Mouse (Mus musculus) heart, postnatal 10 days (tissue): ENCODE measurements around the gene Ralgps1. TPM values are rescaled to one million over a fixed set of nuclear protein-coding genes. Genes with fewer than 3 reads are reported as not detected.

Experiments
- DNase-seq, 2 experiments: peaks; one replicate each; pipeline ENCODE4 v3.0.0; 2021
- intact Hi-C: fragments of 180-260 bp; cut with DNase I; formaldehyde crosslinking; loops from one replicate; pipeline ENCODE4 v1.15.1; 2025
- total RNA-seq, 2 experiments: library from RNA; stranded (reverse); gene quantifications; 2 replicates each; pipeline ENCODE4 v1.2.3; 2021

Ralgps1 gene
- total RNA-seq, 2 experiments from 2014 or later = 6.7 to 9.0 TPM

DNA sequence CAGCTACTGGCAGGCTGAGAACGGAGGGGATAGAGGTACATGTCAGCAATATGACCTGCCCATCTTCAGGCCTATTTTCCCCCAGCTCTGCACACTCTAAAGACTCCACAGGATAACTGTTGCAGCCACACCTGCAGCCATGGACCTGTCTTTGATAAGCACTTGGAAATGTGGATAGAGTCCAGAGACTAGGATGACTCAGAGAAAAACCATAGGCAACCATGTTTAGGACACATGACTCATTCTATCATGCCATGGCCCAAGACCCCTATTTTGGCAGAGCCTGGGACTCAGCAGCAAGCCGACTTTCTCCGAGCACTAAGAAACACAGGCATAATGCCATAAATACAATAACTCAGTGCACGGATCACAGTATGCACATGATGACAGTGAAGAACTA lies 6.6 kb downstream of the Ralgps1 start:
- no peak for DNase-seq
- intact Hi-C loops = loop anchor here (10.0 kb wide), 1 partner anchor 1600 kb away; no protein-coding TSS in a partner anchor

DNA sequence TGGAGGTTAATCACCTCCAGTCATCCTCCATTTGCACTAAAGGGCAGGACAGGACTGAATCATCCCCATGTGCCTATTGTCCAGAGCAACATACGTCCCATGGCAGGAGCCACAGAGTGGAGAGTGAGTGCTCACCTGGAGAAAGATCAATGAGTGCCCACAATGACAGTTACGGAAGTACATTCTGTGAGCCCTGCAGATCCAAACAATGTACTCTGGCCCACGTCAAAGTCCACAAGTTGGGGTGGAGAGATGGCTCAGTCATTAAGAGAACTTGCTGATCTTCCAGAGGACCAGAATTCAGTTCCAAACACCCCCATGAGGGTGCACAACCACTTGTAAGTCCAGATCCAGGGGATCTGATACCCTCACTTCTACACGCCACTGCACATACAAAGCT lies 7.4 kb downstream of the Ralgps1 start:
- intact Hi-C loops = loop anchor here (10.0 kb wide), 1 partner anchor 1599 kb away; no protein-coding TSS in a partner anchor
- no peak for DNase-seq

DNA sequence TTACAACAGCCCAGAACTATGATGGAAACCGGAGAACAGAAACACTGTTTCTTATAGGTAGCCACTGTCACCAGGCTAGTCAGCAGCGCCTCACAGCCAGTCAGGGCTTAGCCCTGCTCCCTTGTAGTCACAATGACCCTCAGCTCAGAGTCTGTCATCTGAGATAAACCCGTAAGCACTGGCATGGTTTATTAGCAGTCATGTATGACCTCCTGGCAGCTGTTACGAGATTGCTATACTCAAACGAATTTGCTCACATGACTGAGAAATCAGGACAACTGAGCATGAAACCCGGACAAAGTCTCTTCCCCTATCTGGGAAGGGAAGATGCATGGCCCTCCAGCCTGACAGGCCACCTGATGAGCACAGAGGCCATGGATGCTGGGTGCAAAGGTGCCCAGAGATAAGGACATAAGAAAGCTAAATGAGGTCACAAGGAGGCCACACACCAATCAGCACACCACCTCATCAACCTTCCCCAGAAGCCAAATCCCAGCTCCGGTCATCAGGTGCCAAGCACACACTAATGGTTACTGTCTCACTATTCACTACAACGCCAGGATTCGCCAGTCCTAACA lies 10.1 kb downstream of the Ralgps1 start:
- intact Hi-C loops = loop anchor here (10.0 kb wide), 1 partner anchor 1596 kb away; no protein-coding TSS in a partner anchor
- no peak for DNase-seq

DNA sequence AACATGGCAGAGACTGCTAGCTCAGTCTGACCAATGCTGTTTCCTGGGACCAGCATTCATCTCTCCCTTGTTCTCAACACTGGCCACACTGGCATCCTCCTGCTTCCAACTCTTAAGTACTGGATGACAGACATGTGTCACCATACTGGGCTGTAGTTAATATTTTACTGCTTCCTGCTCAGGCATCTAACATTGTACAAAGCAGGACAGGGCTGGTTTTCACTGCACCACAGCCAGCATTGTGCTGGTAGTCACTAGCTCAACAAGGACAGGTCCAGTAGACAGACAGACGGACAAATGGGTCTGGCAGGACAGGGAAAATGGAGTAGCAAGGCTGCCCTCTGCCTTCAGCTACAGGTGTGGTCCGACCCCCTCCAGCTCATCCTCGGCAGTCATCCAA lies 10.7 kb downstream of the Ralgps1 start:
- intact Hi-C loops = loop anchor here (10.0 kb wide), 1 partner anchor 1596 kb away; no protein-coding TSS in a partner anchor
- no peak for DNase-seq

DNA sequence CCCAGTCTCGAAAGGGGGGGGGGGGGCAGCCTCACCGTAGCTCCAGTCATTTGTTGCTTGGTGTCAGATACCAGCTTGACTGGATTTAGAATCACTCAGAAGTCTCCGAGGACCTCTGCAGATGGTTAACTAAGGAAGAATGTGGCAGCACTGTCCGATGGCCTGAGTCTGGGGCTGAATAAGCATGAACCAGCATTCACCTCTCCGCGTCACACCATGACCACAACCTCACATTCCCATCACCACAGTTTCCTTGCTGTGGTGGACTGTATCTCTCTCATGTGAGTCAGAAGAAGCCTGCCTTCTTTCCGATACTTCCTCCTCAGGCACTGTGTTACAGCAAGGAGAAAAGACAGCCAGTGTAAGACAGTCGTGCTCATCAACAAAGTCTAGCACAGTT lies 12.1 kb downstream of the Ralgps1 start:
- no peak for DNase-seq
- intact Hi-C loops = no loop called here

DNA sequence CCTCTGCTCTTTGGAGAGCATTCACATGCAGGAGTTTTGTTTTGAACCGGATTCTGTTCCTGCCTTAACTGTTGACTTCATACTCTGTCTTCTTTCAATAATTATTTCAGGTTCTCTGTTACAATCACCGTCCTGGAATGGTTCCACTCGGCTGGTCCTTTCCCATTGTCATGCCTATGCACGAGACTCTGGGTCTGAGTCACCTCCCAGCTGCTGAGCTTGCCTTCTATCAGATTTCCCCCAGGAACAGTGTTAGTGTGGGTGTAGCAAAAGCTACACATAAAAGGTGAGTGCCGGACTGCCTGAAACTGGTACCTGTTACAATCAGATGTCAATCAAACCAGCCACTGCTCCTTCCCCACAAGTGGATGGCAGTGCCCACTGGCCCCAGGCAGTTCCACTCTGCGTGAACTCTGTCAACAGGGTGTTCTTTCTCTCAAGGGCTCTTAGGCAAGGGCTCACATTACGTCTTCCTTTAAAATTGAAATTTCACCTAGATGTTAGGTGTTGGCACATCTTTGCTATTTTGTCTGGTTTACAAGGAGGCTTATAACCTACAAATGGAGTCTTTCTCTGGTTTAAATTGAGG lies 13.9 kb downstream of the Ralgps1 start:
- DNase-seq = no peak
- intact Hi-C loops = no loop called here

DNA sequence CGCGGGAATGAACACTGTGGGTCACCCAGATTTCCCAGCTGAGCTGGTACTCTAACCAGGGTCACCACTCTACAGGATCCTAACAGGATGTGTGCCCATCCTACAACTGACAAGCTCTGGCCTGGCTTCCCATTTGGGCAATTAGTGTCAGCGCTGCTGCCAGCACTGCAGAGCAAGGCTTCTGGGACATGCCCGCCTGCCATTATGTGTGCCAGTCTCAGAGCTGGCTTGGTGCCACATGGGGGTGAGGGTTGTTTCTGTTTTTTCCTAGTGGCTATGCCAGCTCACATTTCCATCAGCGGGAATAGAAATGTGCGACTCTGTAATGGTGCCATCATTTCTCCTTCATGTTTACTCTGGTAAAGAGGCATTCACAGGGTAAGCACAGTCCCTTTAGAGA lies 15.7 kb downstream of the Ralgps1 start:
- peak; percentile 60 to 71 for DNase-seq
- intact Hi-C loops = no loop called here

DNA sequence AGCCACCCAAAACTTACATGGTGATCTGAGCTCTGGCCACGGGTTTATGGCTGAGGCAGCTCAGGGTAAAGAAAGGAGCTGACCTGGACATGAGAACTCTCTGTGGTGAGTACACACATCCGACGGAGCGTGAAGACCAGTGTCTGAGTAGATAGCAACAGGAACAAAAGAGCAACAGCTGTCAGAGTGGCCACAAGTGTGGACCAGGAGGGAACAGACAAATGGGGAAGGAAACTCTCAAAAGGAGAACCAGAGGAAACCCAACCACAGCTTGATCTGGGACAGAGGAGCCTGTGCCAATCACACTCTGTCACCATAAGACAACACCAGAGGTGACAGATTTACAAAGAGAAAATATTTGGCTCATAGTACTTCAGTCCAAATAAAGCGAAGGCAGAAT lies 17.9 kb downstream of the Ralgps1 start:
- no peak for DNase-seq
- intact Hi-C loops = no loop called here

DNA sequence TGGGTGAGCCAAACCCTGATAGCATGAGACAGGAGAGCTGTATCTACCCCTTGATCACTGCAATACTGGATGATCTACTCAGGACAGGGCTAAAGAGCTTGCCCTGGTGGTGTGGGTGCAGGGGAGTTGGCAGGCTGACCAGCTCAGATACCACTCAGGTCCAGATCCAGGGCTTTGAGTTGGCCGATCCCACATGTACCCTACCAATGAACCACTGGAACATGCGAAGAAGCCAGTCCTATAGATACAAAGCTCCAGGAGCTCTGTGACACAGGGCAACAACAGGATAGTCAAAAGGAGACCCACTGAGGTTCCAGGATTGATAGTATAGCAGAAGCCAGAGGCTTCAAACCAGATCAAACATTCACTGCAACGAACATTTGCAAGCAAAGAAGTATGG lies 19.8 kb downstream of the Ralgps1 start:
- intact Hi-C loops = no loop called here
- DNase-seq = no peak

DNA sequence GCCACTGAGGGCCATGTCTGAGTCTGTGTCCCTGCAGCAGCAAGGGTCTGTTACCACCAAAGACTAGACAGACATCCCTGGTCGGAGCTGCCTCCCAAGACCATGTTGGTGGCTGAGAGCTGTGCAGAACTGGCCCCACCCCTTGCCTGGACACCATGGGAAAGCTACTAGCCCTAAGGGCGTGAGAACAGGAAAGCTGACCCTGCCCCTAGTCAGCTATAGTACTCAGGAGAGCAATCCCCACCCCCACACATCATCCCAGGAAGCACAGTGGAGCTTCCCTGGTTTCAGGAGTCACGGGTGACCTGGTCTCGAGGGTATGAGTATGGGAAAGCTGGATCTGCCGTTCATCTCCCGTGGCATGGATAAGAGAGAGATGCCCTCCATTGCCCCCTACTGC lies 20.4 kb downstream of the Ralgps1 start:
- DNase-seq = no peak
- intact Hi-C loops = no loop called here

DNA sequence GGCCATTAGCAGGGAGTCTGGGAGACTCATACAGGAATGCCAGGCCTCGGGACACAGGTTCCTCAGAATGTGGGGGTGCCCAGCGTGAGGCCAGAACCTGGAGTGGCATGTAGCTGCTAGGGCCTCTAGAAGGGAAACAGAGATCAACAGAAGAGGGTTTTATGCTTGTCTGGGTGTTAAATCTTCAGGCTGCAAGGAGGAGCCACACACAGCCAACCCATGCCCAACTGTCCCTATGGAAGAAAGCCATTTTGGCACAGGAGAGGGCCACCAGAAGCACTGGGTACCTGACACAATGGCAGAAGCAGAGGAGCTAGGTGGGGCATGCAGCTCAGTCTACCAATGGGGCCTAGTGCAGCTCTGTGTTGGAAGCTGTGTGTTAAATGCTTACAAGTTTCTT lies 21.7 kb downstream of the Ralgps1 start:
- intact Hi-C loops = loop anchor here (1.0 to 5.0 kb wide), 4 partner anchors 33 to 357 kb away; no protein-coding TSS in a partner anchor
- DNase-seq = no peak

DNA sequence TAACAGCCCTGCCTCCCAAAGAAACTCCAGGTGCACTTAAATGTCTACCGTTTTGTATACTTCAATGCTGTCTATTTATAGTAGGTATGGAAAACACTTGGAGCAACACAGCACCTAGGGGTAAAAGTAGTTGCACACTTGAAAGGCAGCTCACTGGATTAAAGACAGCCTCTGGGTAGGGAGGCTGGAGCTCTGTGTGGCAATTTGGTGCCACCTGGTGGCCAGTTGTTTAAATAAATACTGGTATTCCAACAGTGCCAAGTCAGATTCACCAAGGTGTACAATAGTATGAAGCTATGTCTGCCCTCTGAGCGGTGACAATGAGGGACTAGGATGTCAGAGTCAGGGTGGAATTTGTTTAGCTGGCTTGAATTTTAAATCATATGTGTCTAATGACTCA lies 22.2 kb downstream of the Ralgps1 start:
- peak; percentile 89 to 91 for DNase-seq
- intact Hi-C loops = loop anchor here (1.0 to 5.0 kb wide), 4 partner anchors 32 to 357 kb away; no protein-coding TSS in a partner anchor

DNA sequence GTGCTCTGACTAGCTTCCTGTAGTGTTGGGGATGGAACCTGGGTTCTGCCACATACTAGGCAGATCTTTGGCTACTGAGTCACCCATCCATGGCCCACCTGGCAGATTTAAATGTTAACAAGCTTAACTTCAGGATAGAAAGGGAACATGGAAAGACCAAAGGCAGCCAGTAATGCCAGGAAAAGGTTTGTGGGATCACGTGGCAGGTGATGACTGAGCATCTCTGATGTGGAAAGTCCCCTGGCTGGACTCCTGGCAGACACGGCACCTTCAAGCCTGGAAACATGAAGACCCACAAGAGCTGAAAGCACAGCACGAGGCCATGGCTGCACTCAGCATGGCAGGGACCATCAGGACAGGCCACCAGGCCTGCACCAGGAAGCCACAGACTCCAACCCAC lies 23.0 kb downstream of the Ralgps1 start:
- DNase-seq = no peak
- intact Hi-C loops = loop anchor here (1.0 to 5.0 kb wide), 4 partner anchors 31 to 356 kb away; no protein-coding TSS in a partner anchor

DNA sequence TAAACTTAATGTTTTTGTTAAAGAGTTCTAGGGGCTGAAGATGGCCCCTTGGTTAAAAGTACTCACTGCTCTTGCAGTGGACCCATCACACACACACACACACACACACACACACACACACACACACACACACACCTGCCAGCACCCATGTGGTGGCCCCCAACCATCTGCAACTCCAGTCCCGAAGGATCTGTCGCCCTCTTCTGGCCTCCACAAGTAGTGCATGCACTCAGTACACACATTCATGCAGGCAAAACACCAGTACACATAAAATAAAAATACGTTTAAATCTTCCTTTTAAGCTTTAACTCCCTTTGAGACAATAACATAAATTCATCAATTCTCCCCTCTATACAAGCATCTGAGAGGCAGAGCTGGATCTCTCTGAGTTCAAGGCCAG lies 23.7 kb downstream of the Ralgps1 start:
- peak; percentile 61 to 82 for DNase-seq
- intact Hi-C loops = loop anchor here (1.0 to 5.0 kb wide), 4 partner anchors 31 to 355 kb away; no protein-coding TSS in a partner anchor

DNA sequence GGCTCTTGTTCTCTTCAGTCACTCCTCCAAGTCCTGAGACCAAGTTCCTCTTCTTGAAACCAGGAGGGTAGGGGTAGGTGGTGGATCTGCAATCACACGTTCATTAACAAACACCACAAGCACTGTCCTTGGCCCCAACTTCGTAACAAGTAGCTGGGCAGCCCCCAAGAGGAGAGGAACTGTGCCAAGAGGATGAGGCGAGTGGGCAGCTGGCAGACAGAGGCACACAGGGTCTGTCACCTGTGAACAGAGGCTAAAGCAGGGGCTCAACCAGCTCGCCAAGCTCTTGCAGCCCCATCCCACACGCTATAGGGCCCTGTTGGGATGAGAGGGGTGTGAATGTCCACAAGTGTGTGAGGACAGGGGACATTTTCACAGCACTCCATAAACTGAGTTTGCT lies 24.5 kb downstream of the Ralgps1 start:
- intact Hi-C loops = loop anchor here (5.0 kb wide), 1 partner anchor 354 kb away; no protein-coding TSS in a partner anchor
- no peak for DNase-seq

DNA sequence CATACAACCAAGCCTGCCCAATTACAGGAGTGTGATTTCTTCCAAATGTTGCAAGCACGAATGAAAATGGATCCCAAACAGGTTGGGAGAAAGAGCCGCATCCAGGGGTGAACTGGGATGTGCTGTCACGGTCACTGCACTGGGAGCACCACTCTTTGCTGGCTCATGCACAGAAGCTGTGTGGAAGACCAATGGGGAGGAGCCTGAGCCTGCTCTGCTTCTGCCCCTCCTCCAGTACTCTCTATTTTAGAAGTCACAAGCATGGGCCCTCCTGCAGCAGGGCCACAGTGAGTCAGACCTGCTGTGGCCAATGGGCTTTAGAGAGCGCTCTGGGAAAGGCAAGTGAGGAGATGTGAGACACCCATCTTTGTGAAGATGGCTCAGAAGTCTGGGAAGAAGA lies 25.3 kb downstream of the Ralgps1 start:
- intact Hi-C loops = loop anchor here (5.0 kb wide), 1 partner anchor 354 kb away; no protein-coding TSS in a partner anchor
- DNase-seq = peak in 1 of 2 experiments; percentile 45

DNA sequence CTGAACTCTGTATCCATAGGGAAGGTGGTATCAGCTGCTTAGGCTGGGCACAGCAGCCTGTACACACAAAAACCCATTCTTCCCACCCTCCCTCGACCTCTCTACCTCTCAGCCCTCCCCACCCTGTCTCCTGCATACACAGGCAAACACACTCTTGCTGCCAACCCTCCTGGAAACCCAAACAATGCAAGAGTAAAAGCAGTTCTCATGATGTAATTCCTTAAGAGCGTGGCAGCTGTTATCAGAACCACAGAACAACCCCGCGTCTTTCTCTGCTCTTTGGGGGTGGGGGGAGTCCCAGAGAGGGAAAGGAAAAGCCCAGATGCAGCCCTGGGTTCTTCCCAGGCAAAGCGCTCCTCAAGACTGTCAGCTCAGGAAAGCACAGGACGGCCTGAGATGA lies 25.8 kb downstream of the Ralgps1 start:
- intact Hi-C loops = loop anchor here (5.0 kb wide), 1 partner anchor 353 kb away; no protein-coding TSS in a partner anchor
- DNase-seq = no peak

DNA sequence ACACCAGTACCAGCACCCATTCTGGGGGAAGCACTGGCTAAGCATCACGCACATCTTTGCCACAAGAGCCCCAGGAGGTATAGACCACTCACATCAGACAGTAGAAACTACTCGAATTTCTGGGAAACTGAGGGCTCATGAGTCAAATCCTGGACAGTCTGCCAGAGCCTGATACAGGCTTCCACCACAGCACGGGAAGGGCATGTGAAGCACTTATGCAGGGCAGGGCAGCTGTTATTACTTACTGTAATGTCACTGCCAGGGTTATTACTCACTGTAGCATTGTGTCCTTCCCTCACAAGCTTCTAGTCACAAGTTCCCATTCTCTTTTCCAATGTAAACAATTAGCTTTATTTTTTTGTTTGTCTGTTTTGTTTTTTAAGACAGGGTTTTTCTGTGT lies 27.9 kb downstream of the Ralgps1 start:
- intact Hi-C loops = no loop called here
- no peak for DNase-seq

DNA sequence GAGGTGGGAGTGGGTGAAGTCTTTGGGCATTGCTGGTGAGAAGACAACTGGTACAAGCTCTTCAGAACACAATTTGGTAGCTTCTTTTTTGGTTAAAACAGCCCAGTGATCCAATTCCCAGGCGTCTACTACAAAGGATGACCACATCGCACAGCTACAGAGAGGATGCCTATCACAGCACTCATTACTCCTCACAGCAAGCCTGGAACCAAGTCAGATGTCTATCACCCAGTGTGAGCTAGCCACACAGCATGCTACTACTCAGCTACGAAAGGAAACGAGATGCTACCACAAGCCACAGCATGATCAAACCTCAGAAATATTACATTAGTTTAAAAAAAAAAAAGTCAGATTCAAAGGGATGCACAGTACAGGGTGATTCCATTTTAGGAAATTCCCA lies 29.1 kb downstream of the Ralgps1 start:
- DNase-seq = no peak
- intact Hi-C loops = no loop called here

DNA sequence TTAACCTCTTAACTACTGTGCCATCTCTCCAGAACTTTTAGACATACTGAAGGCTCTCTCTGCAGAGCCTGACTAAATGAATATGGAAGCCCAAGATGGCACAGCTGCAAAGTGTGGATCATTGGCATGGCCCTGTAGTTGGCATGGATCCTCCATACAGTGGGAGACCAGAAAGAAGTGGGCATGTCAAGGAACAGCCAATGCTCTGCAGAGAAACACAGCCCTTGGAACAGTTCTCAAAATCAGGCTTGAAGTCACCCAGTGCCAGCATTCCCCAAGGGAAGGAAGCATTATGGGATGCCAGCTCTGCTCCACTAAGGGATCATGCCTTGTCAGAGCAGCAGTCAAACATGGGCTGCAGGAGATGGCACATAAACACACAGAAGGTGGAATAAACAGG lies 35.5 kb downstream of the Ralgps1 start:
- intact Hi-C loops = no loop called here

DNA sequence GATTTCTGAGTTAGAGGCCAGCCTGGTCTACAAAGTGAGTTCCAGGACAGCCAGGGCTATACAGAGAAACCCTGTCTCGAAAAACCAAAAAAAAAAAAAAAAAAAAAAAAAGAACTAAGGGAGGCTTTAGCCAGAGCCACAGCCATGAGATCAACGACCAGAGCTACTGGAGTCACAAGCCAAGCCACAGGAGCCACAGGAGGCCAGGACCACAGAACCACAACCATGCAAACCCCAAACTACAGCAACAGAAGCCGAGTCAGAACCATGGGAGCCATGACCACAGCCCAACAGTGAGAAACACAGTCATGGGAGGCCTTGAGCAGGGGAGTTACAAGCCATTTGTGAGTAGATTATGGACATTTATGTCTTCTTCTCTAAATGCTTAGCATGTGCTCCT lies 41.7 kb downstream of the Ralgps1 start:
- no peak for DNase-seq
- intact Hi-C loops = no loop called here

More for the DNA sequence above, 35.5 kb downstream of the Ralgps1 start:
- no peak for DNase-seq

DNA sequence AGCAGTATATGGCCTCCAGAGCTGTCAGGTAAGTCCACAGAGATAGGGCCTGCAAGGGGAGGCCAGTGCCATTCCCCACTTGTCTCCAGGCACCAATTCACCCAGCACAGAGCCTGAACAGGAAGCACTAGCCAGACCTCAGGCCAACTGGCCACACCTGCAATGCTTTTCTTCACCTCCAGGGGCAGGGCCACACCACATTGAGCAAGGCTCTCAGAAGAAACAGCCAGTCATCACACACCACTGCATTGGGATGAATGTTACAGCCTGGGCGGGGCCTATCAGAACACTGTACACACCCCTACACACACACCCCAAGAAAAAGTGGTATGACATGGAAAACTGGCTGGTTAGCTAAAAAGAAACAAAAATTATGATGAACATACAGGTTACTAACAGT lies 42.3 kb downstream of the Ralgps1 start:
- DNase-seq = peak in 1 of 2 experiments; percentile 53

More for the DNA sequence above, 42.3 kb downstream of the Ralgps1 start:
- intact Hi-C loops = no loop called here
